Mouse (Mus musculus): ENCODE data around the gene Gm26741. TPM values are rescaled to one million over a fixed set of nuclear protein-coding genes. Genes with fewer than 3 reads are reported as not detected.

Gm26741 gene
- polyA plus RNA-seq, 1 experiment from 2014 or later = not detected

GRCm38 (mm10) chr10:52398715-52399114 lies 40.1 kb downstream of the Gm26741 start:
- no peak overlapping the region for H3K9ac ChIP-seq
- ATAC-seq (ENCODE audit: insufficient number of reproducible peaks, low FRiP score, low TSS enrichment, low read depth) = no peak
- H3K4me2 ChIP-seq = no peak overlapping the region
- 78% methylated on average over 2 of the region's 2 CpGs for WGBS
- H3K9me3 ChIP-seq = no peaks in the 10 kb centered on the region
- H3K36me3 ChIP-seq = no peaks in the 10 kb centered on the region
- H3K4me1 ChIP-seq = no peaks in the 10 kb centered on the region
- no peak overlapping the region for H3K4me3 ChIP-seq
- no peaks in the 10 kb centered on the region for H3K27me3 ChIP-seq
- no peak overlapping the region for H3K27ac ChIP-seq

GRCm38 (mm10) chr10:52399722-52400121 lies 41.2 kb downstream of the Gm26741 start:
- 58% methylated on average over 3 of the region's 3 CpGs for WGBS
- no peaks in the 10 kb centered on the region for H3K36me3 ChIP-seq

GRCm38 (mm10) chr10:52405160-52405559 lies 46.6 kb downstream of the Gm26741 start:
- 89% methylated on average over 13 of the region's 13 CpGs for WGBS
- H3K4me1 ChIP-seq = no peaks in the 10 kb centered on the region

More at GRCm38 (mm10) chr10:52399722-52400121, 41.2 kb downstream of the Gm26741 start:
- ATAC-seq (ENCODE audit: insufficient number of reproducible peaks, low FRiP score, low TSS enrichment, low read depth) = no peak
- no peaks in the 10 kb centered on the region for H3K4me1 ChIP-seq
- no peak overlapping the region for H3K4me3 ChIP-seq
- H3K9ac ChIP-seq = no peak overlapping the region
- no peak overlapping the region for H3K27ac ChIP-seq
- no peaks in the 10 kb centered on the region for H3K27me3 ChIP-seq
- no peak overlapping the region for H3K4me2 ChIP-seq
- no peaks in the 10 kb centered on the region for H3K9me3 ChIP-seq

GRCm38 (mm10) chr10:52407526-52407925 lies 49.0 kb downstream of the Gm26741 start:
- Histone ChIP-seq H3K4me1 (no peaks in the 10 kb centered on the region), H3K4me3 (no peak overlapping the region), H3K36me3 (no peaks in the 10 kb centered on the region), H3K9me3 (no peaks in the 10 kb centered on the region), H3K4me2 (no peak overlapping the region), H3K27me3 (no peaks in the 10 kb centered on the region), H3K9ac (no peak overlapping the region), H3K27ac (no peak overlapping the region)
- WGBS = 54% methylated on average over 2 of the region's 2 CpGs
- no peak for ATAC-seq (ENCODE audit: insufficient number of reproducible peaks, low FRiP score, low TSS enrichment, low read depth)

More at GRCm38 (mm10) chr10:52405160-52405559, 46.6 kb downstream of the Gm26741 start:
- ATAC-seq (ENCODE audit: insufficient number of reproducible peaks, low FRiP score, low TSS enrichment, low read depth) = no peak
- Histone ChIP-seq H3K36me3 (no peaks in the 10 kb centered on the region), H3K4me3 (no peak overlapping the region), H3K4me2 (no peak overlapping the region), H3K27me3 (no peaks in the 10 kb centered on the region), H3K27ac (no peak overlapping the region), H3K9me3 (no peaks in the 10 kb centered on the region), H3K9ac (no peak overlapping the region)

Other genes with a start within 250 kb of the Gm26741 start
- gene Ros1, start 163.5 kb upstream of the Gm26741 start, polyA plus RNA-seq (2015; fragmentation: Nextera tagmentation; extraction: Ambion mirVana) = 0.05 and 0.06 TPM in 2 replicates
- 16.2 and 17.0 TPM in 2 replicates for gene Dcbld1, start 125.1 kb upstream of the Gm26741 start, polyA plus RNA-seq (2015; fragmentation: Nextera tagmentation; extraction: Ambion mirVana)
- 18.6 and 23.5 TPM in 2 replicates for gene Gopc, start 23.4 kb downstream of the Gm26741 start, polyA plus RNA-seq (2015; fragmentation: Nextera tagmentation; extraction: Ambion mirVana)
- gene Nepn, start 30.2 kb downstream of the Gm26741 start, polyA plus RNA-seq (2015; fragmentation: Nextera tagmentation; extraction: Ambion mirVana) = not detected in 2 replicates
- 12.3 and 15.8 TPM in 2 replicates for gene Nus1, start 58.8 kb downstream of the Gm26741 start, polyA plus RNA-seq (2015; fragmentation: Nextera tagmentation; extraction: Ambion mirVana)